Mouse (Mus musculus): Measurements from ENCODE around the gene Gpc6.
A peak's percentile ranks its signal among the peaks of the same experiment; 100 is the strongest.

Gpc6 gene

DNA sequence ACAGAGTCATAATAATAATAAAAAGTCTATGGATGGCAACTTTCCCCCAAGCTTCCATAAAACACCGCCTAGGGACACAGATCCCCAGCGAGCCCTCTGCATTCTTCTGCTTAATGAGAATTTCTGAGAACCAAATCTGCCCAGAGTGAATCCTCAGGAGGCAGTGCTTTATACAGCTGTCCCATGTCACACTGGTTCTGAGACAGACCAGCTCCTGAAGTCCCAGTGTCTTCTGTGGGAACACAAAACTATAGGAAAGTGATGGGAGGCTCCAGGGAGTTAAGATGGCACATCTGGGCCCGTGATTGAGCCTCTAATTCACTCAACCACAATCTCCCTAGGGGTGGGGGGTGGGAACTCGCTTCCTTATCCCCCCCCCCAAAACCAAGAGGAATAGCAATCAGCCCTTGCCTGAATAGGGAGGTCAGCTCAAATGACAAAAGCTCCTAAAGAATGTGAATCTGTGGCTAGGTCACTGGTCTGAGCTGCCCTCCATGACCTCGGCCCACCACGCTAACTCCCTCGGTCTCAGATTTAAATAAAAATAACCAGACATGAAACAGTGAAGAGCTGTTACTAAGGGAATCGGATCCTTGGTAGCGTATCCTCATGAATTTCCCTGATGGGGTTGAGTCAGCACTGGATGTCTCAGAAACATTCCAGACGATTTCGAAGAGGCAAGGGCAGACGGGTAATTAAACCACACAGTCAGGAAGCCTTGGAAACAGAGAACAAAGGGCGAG, 1005.2 kb downstream of the Gpc6 start:
- DNase-seq (ENCODE audit: low spot score in 2 of 2), result no peak

GRCm38 (mm10) chr14:117930848-117931816, 1006.0 kb downstream of the Gpc6 start:
- no peak for DNase-seq (ENCODE audit: low spot score in 2 of 2)

DNA sequence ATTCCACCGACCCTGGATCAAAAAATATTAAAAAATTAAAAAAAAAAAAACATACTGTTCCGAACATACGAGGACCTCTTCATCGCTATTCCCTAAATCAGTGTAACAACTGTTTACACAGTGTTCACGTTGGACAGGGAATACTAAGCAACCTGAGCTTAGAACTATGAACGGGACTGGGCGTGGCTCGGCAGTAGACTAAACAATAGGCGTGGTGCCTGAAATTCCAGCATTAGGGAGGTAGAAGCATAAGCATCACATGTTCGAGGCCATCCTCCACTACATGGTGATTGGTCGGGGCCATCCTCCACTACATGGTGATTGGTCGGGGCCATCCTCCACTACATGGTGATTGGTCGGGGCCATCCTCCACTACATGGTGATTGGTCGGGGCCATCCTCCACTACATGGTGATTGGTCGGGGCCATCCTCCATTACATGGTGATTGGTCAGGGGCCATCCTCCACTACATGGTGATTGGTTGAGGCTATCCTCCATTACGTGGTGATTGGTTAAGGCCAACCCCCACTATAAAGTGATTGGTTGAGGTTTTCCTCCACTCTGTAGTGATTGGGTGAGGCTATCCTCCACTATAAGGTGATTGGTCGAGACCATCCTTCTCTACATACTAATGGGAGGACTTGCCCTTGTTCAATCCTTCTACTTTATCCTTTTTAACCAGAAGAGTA, 1007.2 kb downstream of the Gpc6 start:
- no peak for DNase-seq (ENCODE audit: low spot score in 2 of 2)

GRCm38 (mm10) chr14:117938554-117938953, 1013.4 kb downstream of the Gpc6 start:
- no peak for DNase-seq (ENCODE audit: low spot score in 2 of 2)

DNA sequence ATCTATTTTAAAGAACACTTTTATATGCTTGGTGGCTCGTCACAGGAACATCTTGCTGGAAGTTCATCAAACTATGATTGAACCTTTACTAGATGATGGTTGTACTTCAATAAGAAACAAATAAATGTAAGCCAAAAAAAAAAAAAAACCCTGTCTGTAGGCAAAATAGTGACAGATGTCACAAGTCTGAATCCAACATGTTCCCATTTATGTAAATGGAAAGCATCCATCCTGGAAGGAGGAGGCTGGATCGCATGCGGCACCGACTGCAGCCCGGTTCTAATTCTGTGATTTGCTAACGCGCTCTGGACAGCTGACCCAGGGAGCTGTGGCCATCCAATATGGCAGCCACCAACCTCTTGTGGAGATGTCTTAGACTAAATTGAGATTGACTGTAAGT, 1014.4 kb downstream of the Gpc6 start:
- no peak for DNase-seq (ENCODE audit: low spot score in 2 of 2)

DNA sequence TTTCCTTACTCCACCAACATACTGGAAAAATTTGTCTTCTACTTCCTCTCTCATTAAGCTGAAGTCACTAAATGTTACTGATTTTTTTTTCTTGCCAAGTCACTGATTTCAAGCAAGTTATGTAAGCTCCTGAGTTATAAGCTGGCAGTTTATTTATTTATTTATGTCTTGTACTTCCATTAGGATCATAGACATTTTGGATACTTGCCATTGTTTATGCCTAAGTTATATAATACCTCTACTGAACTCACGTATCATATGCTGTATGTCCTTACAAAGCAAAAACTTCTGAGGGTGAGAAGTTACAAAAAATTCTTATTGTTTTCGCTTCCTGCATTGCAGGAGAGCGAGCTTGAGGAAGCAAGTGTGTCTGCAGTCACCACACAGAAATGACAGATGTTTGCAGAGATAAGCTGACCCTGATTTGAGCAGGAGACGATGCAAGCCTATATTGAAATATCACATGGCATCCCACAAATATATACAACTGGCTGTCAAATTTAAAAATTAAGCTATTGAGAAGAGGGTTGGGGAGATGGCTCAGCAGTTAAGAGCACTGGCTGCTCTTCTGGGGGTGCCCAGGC, 1020.9 kb downstream of the Gpc6 start:
- no peak for DNase-seq (ENCODE audit: low spot score in 2 of 2)

DNA sequence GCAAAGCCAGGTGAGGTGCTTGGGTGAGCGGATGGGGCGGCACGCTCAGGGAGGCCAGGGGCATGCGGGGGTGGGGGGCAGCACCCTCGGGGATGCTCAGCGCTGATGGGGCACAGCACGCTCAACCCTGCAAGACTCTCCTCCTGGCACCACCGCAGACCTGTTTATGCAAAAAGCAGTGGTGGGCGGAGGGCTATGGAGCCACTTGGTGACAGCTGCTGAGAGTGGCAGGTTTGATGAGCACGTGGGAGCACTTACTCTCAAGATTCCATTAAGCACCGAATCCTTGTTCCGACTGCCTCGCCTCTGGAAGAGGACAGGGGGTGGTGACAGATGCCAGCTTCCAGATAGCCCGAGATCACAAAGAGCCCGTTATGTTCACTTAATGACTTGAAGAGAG, 1026.2 kb downstream of the Gpc6 start:
- no peak for DNase-seq (ENCODE audit: low spot score in 2 of 2)

GRCm38 (mm10) chr14:117951686-117952085, 1026.6 kb downstream of the Gpc6 start:
- DNase-seq (ENCODE audit: low spot score in 2 of 2), result no peak

DNA sequence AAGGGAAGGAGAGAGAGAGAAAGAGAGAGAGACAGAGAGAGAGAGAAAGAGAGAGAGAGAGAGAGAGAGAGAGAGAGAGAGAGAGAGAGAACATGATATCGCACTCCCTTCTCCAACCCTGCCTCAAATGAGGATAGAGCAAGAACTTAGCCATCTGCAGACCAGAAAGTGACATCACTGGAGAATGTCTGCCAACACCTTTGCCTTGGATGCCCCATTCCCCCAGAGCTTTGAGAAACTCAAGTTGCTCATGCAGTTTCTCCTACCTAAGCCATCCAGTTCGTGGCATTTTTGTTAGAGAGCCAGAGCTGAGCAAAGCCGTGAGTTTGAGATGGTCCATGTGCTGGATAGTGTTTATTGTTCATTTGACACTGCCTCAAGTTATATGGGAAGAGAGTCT, 1030.9 kb downstream of the Gpc6 start:
- DNase-seq (ENCODE audit: low spot score in 2 of 2), result no peak

- peak; percentile 79 to 84 for DNase-seq (ENCODE audit: low spot score in 2 of 2)
Observed at GRCm38 (mm10) chr14:117958389-117958788, 1033.3 kb downstream of the Gpc6 start.

DNA sequence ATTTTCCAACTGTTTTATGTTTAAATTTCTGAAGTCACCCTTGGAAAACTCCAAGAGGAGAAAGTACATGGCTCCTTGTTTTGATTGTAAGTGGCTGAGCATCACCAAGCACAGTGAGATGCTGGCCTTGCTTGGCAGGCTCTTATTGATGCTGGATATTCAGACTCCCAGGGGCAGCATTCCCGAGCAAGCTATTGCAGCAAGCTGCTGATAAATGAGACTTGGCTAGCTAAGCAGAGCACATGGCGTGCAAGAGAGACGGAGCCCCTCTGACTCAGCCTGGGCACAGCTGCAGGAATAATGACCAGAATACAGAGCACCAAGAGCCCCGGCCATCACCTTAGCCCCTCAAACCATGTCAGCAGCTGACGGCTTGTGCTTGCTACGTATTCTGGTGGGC, 1036.2 kb downstream of the Gpc6 start:
- DNase-seq (ENCODE audit: low spot score in 2 of 2), result no peak

- no peak for DNase-seq (ENCODE audit: low spot score in 2 of 2)
Observed at GRCm38 (mm10) chr14:117961844-117962243, 1036.7 kb downstream of the Gpc6 start.

DNA sequence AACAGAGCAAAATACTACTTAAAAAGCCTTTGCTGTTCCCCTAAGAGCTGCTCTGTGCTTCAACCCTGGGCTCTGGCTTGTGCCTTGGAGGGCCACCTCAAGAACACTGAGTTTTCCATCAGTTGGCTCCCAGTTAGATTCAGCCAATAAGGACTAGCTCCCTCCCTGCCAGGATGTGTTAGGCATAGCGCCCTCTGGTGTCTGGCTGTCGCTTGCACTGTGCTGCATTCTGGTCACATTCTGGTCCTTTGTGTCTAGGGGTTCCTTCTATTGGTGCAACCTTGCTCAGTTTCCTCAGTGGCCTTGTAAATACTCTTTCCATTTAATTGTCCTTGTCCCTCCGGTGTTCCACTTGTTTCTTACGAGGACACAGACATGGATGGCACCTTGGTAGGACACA, 1037.3 kb downstream of the Gpc6 start:
- no peak for DNase-seq (ENCODE audit: low spot score in 2 of 2)

- no peak for DNase-seq (ENCODE audit: low spot score in 2 of 2)
Observed at GRCm38 (mm10) chr14:117972576-117972975, 1047.5 kb downstream of the Gpc6 start.

GRCm38 (mm10) chr14:117981532-117981931, 1056.4 kb downstream of the Gpc6 start:
- DNase-seq (ENCODE audit: low spot score in 2 of 2), result peak; percentile 45 to 47

DNA sequence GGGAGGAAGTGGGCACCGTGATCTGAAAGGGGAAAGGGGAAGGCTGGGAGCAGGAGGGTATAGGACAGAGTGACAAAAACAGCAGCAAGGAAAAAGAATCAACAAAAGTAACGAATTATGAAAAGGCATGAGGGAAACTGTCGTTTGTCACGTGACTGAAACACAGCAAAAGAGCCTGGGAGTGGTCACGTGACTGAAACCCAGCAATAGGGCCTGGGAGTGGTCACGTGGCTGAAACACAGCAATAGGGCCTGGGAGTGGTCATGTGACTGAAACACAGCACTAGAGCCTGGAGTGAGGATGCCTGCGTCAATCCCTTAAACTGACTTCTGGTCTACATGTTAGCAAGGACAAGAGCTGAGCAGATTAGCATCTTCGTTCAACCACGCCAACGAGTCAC, 1063.3 kb downstream of the Gpc6 start:
- DNase-seq (ENCODE audit: low spot score in 2 of 2), result no peak

DNA sequence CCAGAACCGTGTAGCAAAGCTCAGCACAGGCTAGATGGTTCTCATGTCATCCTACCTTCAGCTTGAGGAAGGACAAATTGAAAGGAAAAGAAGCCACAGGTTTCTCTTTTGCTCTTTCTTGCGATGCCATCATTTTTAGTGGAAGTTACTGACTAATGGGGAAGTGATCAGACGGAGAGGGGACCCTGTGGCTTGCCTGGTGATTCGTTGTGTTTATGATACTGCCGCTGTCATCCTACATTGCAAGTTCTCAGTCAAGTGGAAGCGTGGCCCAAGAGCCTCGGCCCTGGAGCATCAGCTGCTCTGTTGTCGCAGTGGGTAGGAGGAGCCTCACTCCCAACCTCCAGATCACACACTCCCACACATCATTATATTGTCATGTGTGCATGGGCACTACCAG, 1065.1 kb downstream of the Gpc6 start:
- DNase-seq (ENCODE audit: low spot score in 2 of 2), result no peak

- DNase-seq (ENCODE audit: low spot score in 2 of 2), result no peak
Observed at GRCm38 (mm10) chr14:117992600-117993256, 1067.6 kb downstream of the Gpc6 start.

- DNase-seq (ENCODE audit: low spot score in 2 of 2), result no peak
Observed at GRCm38 (mm10) chr14:117993845-117994244, 1068.7 kb downstream of the Gpc6 start.

GRCm38 (mm10) chr14:118004434-118004833, 1079.3 kb downstream of the Gpc6 start:
- no peak for DNase-seq (ENCODE audit: low spot score in 2 of 2)

- peak; percentile 70 for DNase-seq (ENCODE audit: low spot score in 2 of 2)
Observed at GRCm38 (mm10) chr14:118005697-118006096, 1080.6 kb downstream of the Gpc6 start.

Data from right cerebral cortex, adult 2 months (tissue).